ENCODE assay signal across 24 mouse cellular contexts in genomic region chr17:63311613-63312012, GRCm38 (mm10).
DNase-seq lines count a peak whose midpoint lies in the region; ATAC-seq and TF ChIP-seq lines count a peak whose summit lies in the region.
"Had no signal": no experiment of that assay in that cellular context is flagged by ENCODE, and none has a peak within 500 bp of the region (broad histone marks: within the 10 kb centered on the region; RNA-seq: fewer than 3 reads in every experiment).

No protein-coding gene starts in this region.

- no peak overlapping the region for H3K4me3 ChIP-seq in kidney, embryonic 14.5 days (ENCODE audit: low read length)
- no peak overlapping the region for H3K4me3 ChIP-seq in liver, embryonic 15.5 days (replicated peaks)
- H3K4me3 ChIP-seq in stomach, postnatal 0 days (ENCODE audit: low read depth, low read length) = no peak overlapping the region
- H3K4me3 ChIP-seq: forebrain, embryonic 10.5 days; heart, embryonic 12.5 days; limb, embryonic 10.5 days; midbrain, embryonic 12.5 days had no signal

- H3K4me2 ChIP-seq in kidney, embryonic 14.5 days (replicated peaks; ENCODE audit: low read depth, low read length) = no peak overlapping the region
- H3K4me2 ChIP-seq in liver, embryonic 15.5 days = peak overlapping the region; percentile 62
- H3K4me2 ChIP-seq in stomach, postnatal 0 days (replicated peaks; ENCODE audit: low read depth) = no peak overlapping the region
- H3K4me2 ChIP-seq: heart, embryonic 12.5 days; midbrain, embryonic 12.5 days had no signal

- ATAC-seq in kidney, embryonic 14.5 days (ENCODE audit: low FRiP score, low TSS enrichment) = peak; percentile 68
- peak; percentile 46 for ATAC-seq in erythroid progenitor cell, adult 5-6 weeks (replicated peaks; ENCODE audit: low FRiP score, poor library complexity, severe bottlenecking)
- peak; percentile 21 for ATAC-seq in liver, embryonic 15.5 days (ENCODE audit: insufficient read depth)
- no peak for ATAC-seq in stomach, postnatal 0 days (ENCODE audit: low FRiP score, low TSS enrichment)
- ATAC-seq: forebrain, embryonic 16.5 days; hindbrain, postnatal 0 days; intestine, postnatal 0 days had no signal

- H3K27me3 ChIP-seq in kidney, embryonic 14.5 days (ENCODE audit: control insufficient read depth, insufficient read depth, low read length) = no peaks in the 10 kb centered on the region
- H3K27me3 ChIP-seq in liver, embryonic 15.5 days = no peaks in the 10 kb centered on the region
- no peaks in the 10 kb centered on the region for H3K27me3 ChIP-seq in stomach, postnatal 0 days (ENCODE audit: control insufficient read depth, insufficient read depth, low read length)
- H3K27me3 ChIP-seq: heart, embryonic 12.5 days; midbrain, embryonic 12.5 days had no signal

- no peaks in the 10 kb centered on the region for H3K36me3 ChIP-seq in kidney, embryonic 14.5 days (ENCODE audit: control insufficient read depth, insufficient read depth, low read length)
- H3K36me3 ChIP-seq in liver, embryonic 15.5 days (replicated peaks) = no peaks in the 10 kb centered on the region; the same call in 1 of the 2 replicates
- no peaks in the 10 kb centered on the region for H3K36me3 ChIP-seq in stomach, postnatal 0 days (ENCODE audit: control insufficient read depth, insufficient read depth, low read length)
- H3K36me3 ChIP-seq: forebrain, embryonic 10.5 days; heart, embryonic 12.5 days; limb, embryonic 10.5 days; midbrain, embryonic 12.5 days had no signal

- no peak overlapping the region for H3K9ac ChIP-seq in kidney, embryonic 14.5 days (ENCODE audit: low read depth, low read length)
- peak overlapping the region; percentile 33; the same call in 1 of the 2 replicates for H3K9ac ChIP-seq in liver, embryonic 15.5 days
- H3K9ac ChIP-seq in stomach, postnatal 0 days (ENCODE audit: low read length) = no peak overlapping the region
- H3K9ac ChIP-seq: heart, embryonic 12.5 days; midbrain, embryonic 12.5 days had no signal

- 56% methylated on average over 3 of the region's 3 CpGs for whole genome bisulfite sequencing in kidney, embryonic 14.5 days
- 53% methylated on average over 3 of the region's 3 CpGs for WGBS in liver, embryonic 15.5 days (ENCODE audit: insufficient replicate concordance)
- WGBS in stomach, postnatal 0 days = 76% methylated on average over 3 of the region's 3 CpGs

- no peak for DNase-seq in kidney, adult 9 months
- peak; percentile 10 for DNase-seq in MEL-GATA-1-ER (ENCODE audit: extremely low read depth, low read depth)
- DNase-seq in stomach, postnatal 0 days (ENCODE audit: low spot score) = no peak
- DNase-seq in spleen, postnatal 36 days (ENCODE audit: low spot score in 2 of 2) = no peak
- no peak for DNase-seq in cerebellum, adult 9-11 months
- DNase-seq: cerebellum, adult 2 months; cerebellum, postnatal 36 days; gastrocnemius, postnatal 14 days; heart, adult 11 months; heart, postnatal 10 days; kidney, postnatal 4 days; layer of hippocampus, adult 9-11 months; lung, postnatal 10 days; thymus, postnatal 14 days had no signal

- no peak overlapping the region for H3K27ac ChIP-seq in kidney, embryonic 14.5 days (ENCODE audit: low read depth, low read length)
- peak overlapping the region; percentile 93 for H3K27ac ChIP-seq in liver, embryonic 15.5 days (replicated peaks)
- no peak overlapping the region for H3K27ac ChIP-seq in stomach, postnatal 0 days (replicated peaks)
- H3K27ac ChIP-seq: forebrain, embryonic 10.5 days; hindbrain, postnatal 0 days; limb, embryonic 10.5 days; midbrain, embryonic 12.5 days had no signal

- H3K4me1 ChIP-seq in kidney, embryonic 14.5 days (ENCODE audit: control insufficient read depth, insufficient read depth, low read length) = no peaks in the 10 kb centered on the region
- peaks cover 66% of the 10 kb centered on the region for H3K4me1 ChIP-seq in liver, embryonic 15.5 days (replicated peaks)
- H3K4me1 ChIP-seq in stomach, postnatal 0 days (replicated peaks; ENCODE audit: control insufficient read depth, insufficient read depth) = no peaks in the 10 kb centered on the region

- TF ChIP-seq CTCF in stomach, postnatal 0 days (IDR thresholded peaks at IDR 0.05; ENCODE audit: low read depth) = no peak

- H3K9me3 ChIP-seq in kidney, embryonic 14.5 days (ENCODE audit: control insufficient read depth, low read length) = peaks cover 6% of the 10 kb centered on the region; the same call in 1 of the 2 replicates
- H3K9me3 ChIP-seq in liver, embryonic 15.5 days (replicated peaks) = no peaks in the 10 kb centered on the region
- no peaks in the 10 kb centered on the region for H3K9me3 ChIP-seq in stomach, postnatal 0 days (ENCODE audit: control insufficient read depth, low read length)
- H3K9me3 ChIP-seq: limb, embryonic 10.5 days; midbrain, embryonic 12.5 days had no signal

- TF ChIP-seq EP300 in stomach, postnatal 0 days (optimal IDR thresholded peaks at IDR 0.05) = no peak
